Mouse (Mus musculus) lung, embryonic 14.5 days (tissue): Measurements from ENCODE around the gene Cers6. TPM values are rescaled to one million over a fixed set of nuclear protein-coding genes. Genes with fewer than 3 reads are reported as not detected.

Experiments used
- ATAC-seq: fragments of 200-750 bp; cut with Nextera tagmentation; 2 replicates; pipeline ENCODE4 v1.8.0; 2017; ENCODE audit warnings: mild to moderate bottlenecking, moderate TSS enrichment, moderate library complexity; ENCODE audit not compliant: insufficient read depth
- DNase-seq: peaks from one replicate; pipeline ENCODE4 v3.0.0-alpha.2; 2015
- H3K27ac ChIP-seq: fragments of 300-500 bp; sonication (generic); 2 replicates; pipeline ENCODE4 v1.5.1; 2014; ENCODE audit warnings: low read depth, mild to moderate bottlenecking, moderate library complexity
- H3K27me3 ChIP-seq: fragments of 300-500 bp; sonication (generic); 2 replicates; pipeline ENCODE4 v1.6.1; 2014; ENCODE audit warnings: low read length, control low read depth; ENCODE audit not compliant: insufficient read depth
- H3K36me3 ChIP-seq: fragments of 300-500 bp; sonication (generic); 2 replicates; pipeline ENCODE4 v1.6.1; 2014; ENCODE audit warnings: control low read depth; ENCODE audit not compliant: insufficient read depth
- H3K4me1 ChIP-seq: fragments of 300-500 bp; sonication (generic); 2 replicates; pipeline ENCODE4 v1.6.1; 2014; ENCODE audit warnings: antibody characterized with exemption, control low read depth; ENCODE audit not compliant: insufficient read depth
- H3K4me2 ChIP-seq: fragments of 300-500 bp; sonication (generic); 2 replicates; pipeline ENCODE4 v1.6.1; 2014; ENCODE audit warnings: mild to moderate bottlenecking
- H3K4me3 ChIP-seq: fragments of 300-500 bp; sonication (generic); 2 replicates; pipeline ENCODE4 v1.5.1; 2014; ENCODE audit warnings: low read depth, low read length
- H3K9ac ChIP-seq: fragments of 300-500 bp; sonication (generic); 2 replicates; pipeline ENCODE4 v1.6.1; 2014
- H3K9me3 ChIP-seq: fragments of 300-500 bp; sonication (generic); 2 replicates; pipeline ENCODE4 v1.6.1; 2016; ENCODE audit warnings: low read depth, low read length, control low read depth
- CTCF ChIP-seq: IDR thresholded peaks from 2 replicates; pipeline ENCODE4 v1.5.1; 2016; ENCODE audit warnings: antibody characterized with exemption, low read depth
- WGBS: fragments of 180-500 bp; shearing (Covaris S2); extraction: QIAGEN DNeasy Blood & Tissue Kit; methylation state at CpG from one replicate; pipeline ENCODE4 v1.1.7; 2014; 5-methylcytosine and 5-hydroxymethylcytosine counted together
- polyA plus RNA-seq: library from polyadenylated mRNA; unstranded; fragments of >200 nt; fragmentation: Nextera tagmentation; extraction: Ambion mirVana; gene quantifications from 2 replicates; pipeline ENCODE4 v1.2.1, GENCODE M21; 2014

Gene Cers6
- polyA plus RNA-seq, 1 experiment from 2014 or later: 26.2 TPM

DNA sequence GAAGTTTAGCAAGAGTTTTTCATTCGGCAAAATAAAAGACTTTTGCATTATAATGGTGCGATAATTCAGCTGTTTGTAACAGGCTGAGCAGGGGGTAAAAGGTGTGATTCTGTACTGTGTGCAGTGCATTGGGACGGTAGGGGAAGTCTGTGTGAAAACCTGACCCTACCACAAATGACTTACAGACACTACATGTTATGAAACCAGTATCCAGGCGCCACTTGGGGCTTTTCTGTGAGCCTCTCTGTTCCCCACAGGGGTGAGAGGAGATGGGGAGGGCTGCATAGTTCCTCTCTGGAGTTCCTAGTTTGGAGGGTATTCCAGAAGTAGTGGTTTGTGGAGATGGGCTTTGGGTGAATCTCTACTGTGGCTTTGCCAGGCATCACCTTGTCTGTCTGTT lies 5.9 kb downstream of the Cers6 start:
- H3K27me3 ChIP-seq: no peaks in the 10 kb centered on the region

DNA sequence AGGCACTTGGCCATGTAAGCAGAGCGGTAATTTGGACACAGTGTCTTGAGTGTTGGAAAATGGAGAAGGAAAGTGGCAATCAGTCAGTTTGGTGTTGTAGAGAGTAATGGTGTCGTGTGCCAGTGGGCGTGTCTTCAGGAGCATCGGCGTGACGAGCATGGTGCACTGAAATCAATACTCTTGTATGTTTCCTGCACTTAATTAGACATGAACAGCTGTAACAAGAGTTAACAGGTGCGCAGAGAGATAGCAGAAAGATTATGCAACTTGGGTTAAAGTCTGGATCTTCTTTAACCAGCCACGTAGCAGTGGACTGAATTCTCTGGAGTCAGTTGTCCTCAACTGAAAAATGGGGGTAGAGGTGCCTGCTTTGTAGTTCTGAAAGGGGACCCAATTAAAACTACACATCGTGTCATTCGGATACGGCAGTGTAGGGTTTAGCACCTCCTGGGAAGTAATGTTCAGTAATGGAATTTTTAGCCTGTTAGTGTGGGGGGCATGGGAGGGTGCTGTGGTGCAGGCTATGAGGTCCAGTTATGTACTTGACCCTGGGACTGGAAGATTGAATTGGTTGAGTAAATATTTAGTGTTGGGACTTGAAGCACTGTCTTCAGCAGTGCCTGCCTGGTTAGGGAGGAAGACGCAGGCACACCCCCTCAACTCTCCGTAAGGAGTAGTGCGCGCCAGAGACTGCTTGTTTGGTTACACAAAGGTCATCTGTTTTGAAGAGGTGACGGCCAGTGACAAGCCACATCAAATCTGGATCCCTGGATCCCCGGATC lies 9.9 kb downstream of the Cers6 start:
- Histone ChIP-seq H3K36me3 (no peaks in the 10 kb centered on the region), H3K27me3 (no peaks in the 10 kb centered on the region), H3K9ac (no peak overlapping the region), H3K4me2 (no peak overlapping the region), H3K4me1 (peaks cover 10% of the 10 kb centered on the region), H3K27ac (no peak overlapping the region), H3K9me3 (no peaks in the 10 kb centered on the region), H3K4me3 (no peak overlapping the region)
- ATAC-seq (no peak), DNase-seq (no peak)
- no peak for TF ChIP-seq CTCF
- WGBS: 57% methylated on average over 17 of the region's 17 CpGs

More for the DNA sequence above, 5.9 kb downstream of the Cers6 start:
- DNase-seq (no peak), ATAC-seq (no peak)
- 59% methylated on average over 4 of the region's 4 CpGs for WGBS
- Histone ChIP-seq H3K4me2 (no peak overlapping the region), H3K4me1 (no peaks in the 10 kb centered on the region), H3K27ac (no peak overlapping the region), H3K9me3 (no peaks in the 10 kb centered on the region), H3K4me3 (no peak overlapping the region), H3K9ac (no peak overlapping the region), H3K36me3 (no peaks in the 10 kb centered on the region)
- no peak for TF ChIP-seq CTCF

GRCm38 (mm10) chr2:68873086-68873485 lies 11.8 kb downstream of the Cers6 start:
- TF ChIP-seq CTCF: no peak
- Histone ChIP-seq H3K36me3 (no peaks in the 10 kb centered on the region), H3K4me2 (no peak overlapping the region), H3K4me3 (no peak overlapping the region), H3K9ac (no peak overlapping the region), H3K4me1 (peaks cover 10% of the 10 kb centered on the region), H3K9me3 (no peaks in the 10 kb centered on the region), H3K27ac (no peak overlapping the region), H3K27me3 (no peaks in the 10 kb centered on the region)
- 75% methylated on average over 6 of the region's 6 CpGs for WGBS
- ATAC-seq (no peak), DNase-seq (no peak)

DNA sequence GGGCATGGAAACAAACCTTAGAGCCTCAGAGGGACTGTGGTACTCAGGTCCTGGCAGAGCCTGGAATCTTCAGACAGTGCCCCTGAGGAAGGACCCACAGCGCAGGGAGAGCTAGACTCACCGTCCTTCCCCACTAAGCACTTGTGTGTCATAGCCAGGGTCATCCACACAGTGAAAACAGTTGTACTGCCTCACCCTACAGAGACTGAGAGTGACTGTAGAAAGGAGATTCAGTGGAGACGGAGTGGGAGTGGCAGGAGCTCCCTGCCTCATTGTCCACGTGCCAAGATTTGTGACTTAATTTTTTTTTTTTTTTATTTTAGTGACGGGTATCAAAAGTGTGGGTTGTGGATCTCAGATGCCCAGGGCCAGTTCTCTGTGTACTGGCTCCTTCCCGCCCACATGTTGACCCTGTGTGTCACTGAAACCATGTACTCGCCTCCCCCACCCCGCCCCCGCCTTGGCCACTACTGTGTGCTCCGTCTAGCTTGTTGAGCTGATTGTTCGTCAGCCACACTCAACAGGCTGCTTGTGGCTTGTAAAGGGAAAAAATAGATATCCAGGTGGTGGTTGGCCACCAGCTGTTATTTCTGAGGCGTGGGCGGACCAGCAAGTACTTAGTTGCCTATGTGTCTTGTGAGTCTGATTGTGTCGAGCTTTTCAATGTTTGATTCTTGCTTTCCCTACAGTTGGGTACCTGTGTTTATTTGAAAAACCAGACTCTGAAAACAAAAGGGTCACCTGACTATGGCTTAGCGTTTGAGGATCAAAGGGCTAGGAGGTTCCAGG lies 12.6 kb downstream of the Cers6 start:
- Histone ChIP-seq H3K27ac (no peak overlapping the region), H3K4me3 (no peak overlapping the region), H3K27me3 (no peaks in the 10 kb centered on the region), H3K9me3 (no peaks in the 10 kb centered on the region), H3K9ac (no peak overlapping the region), H3K4me2 (no peak overlapping the region), H3K4me1 (peaks cover 10% of the 10 kb centered on the region), H3K36me3 (no peaks in the 10 kb centered on the region)
- TF ChIP-seq CTCF: no peak
- DNase-seq (peak; percentile 50), ATAC-seq (peak; percentile 61)
- 41% methylated on average over 15 of the region's 15 CpGs for WGBS

DNA sequence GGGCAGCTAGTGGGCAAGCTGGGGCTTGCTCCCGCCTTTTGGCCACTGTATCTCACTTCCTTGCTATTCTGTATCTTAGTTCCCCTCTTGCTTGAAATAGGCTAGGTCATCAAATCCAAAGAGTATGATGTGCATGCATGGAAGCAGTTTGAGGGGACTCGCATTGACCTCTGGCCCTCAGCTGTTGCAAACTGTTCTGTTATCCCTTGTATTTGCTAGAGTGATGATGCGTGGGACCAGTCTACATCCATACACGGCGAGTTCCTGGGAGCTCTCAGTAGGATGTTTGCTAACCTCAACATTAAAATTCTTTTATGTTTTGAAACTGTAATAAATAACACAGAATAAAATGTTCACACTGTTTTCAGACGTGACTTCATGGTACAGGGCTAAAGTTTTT lies 13.3 kb downstream of the Cers6 start:
- Histone ChIP-seq H3K36me3 (no peaks in the 10 kb centered on the region), H3K4me2 (no peak overlapping the region), H3K27ac (no peak overlapping the region), H3K4me1 (peaks cover 10% of the 10 kb centered on the region), H3K4me3 (no peak overlapping the region), H3K9me3 (no peaks in the 10 kb centered on the region), H3K9ac (no peak overlapping the region), H3K27me3 (no peaks in the 10 kb centered on the region)
- WGBS: 48% methylated on average over 6 of the region's 6 CpGs
- DNase-seq: peak; percentile 66
- peak; percentile 36; the same call in 1 of the 2 replicates for ATAC-seq
- no peak for TF ChIP-seq CTCF

DNA sequence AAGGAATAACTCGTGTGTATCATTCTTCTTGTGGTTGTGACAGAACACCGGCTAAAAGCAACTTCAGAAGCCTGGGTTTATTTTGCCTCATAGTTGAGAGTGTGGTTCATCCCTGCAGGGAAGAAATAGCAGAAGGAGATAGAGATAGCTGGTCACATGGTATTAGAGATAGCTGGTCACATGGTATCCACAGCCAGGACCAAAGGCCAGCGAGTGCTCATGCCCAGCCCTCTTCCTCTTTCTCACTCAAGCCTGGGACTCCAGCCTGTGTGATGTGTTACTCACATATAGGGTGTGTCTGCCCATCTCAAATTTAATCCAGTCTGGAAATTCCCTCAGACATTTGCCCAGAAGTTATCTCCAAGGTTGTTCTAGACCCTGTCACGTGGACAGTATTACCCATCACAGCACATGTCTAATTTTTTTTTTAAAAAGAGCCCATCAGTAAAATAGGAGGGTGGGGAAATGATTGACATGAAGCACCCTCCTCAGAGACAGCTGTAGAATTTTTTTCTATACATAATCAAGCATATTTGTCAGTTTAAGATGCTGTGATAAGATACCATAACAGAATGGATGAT lies 17.9 kb downstream of the Cers6 start:
- no peaks in the 10 kb centered on the region for H3K36me3 ChIP-seq
- H3K4me3 ChIP-seq: no peak overlapping the region
- no peak overlapping the region for H3K9ac ChIP-seq
- H3K4me2 ChIP-seq: no peak overlapping the region
- no peak for DNase-seq
- H3K27ac ChIP-seq: no peak overlapping the region
- 85% methylated on average over 4 of the region's 4 CpGs for WGBS
- H3K4me1 ChIP-seq: peaks cover 4% of the 10 kb centered on the region; the same call in 1 of the 2 replicates
- H3K9me3 ChIP-seq: no peaks in the 10 kb centered on the region
- ATAC-seq: no peak
- TF ChIP-seq CTCF: no peak
- no peaks in the 10 kb centered on the region for H3K27me3 ChIP-seq

- ATAC-seq: no peak
- H3K9me3 ChIP-seq: no peaks in the 10 kb centered on the region
- no peak for DNase-seq
- H3K27me3 ChIP-seq: no peaks in the 10 kb centered on the region
- no peak overlapping the region for H3K9ac ChIP-seq
- 64% methylated on average over 7 of the region's 7 CpGs for WGBS
- H3K4me1 ChIP-seq: peaks cover 25% of the 10 kb centered on the region
- H3K27ac ChIP-seq: no peak overlapping the region
- no peak for TF ChIP-seq CTCF
- H3K4me2 ChIP-seq: no peak overlapping the region
- no peak overlapping the region for H3K4me3 ChIP-seq
- H3K36me3 ChIP-seq: no peaks in the 10 kb centered on the region
Measured at GRCm38 (mm10) chr2:68884573-68884972, 23.3 kb downstream of the Cers6 start.
